Mouse (Mus musculus): ENCODE data around the gene Csrp3. TPM values are rescaled to one million over a fixed set of nuclear protein-coding genes. Genes with fewer than 3 reads are reported as not detected.

The Csrp3 gene
- total and polyA plus RNA-seq, 3 experiments = 0.17 to 0.81 TPM; not detected in 1

- Histone ChIP-seq H3K27ac (ENCODE audit: control insufficient read depth, low read depth, low read length) (no peak overlapping the region), H3K36me3 (ENCODE audit: control insufficient read depth in 1 of 2, insufficient read depth in 2 of 2, low read length in 2 of 2) (peaks cover 0 to 42% of the 10 kb centered on the region in 2 experiments; a peak in 2 of 4 replicates), H3K79me2 (ENCODE audit: control insufficient read depth, insufficient read depth, low read length, poor library complexity) (no peaks in the 10 kb centered on the region), H3K4me1 (ENCODE audit: control insufficient read depth in 1 of 2, insufficient read depth in 2 of 2, low read length in 2 of 2) (no peaks in the 10 kb centered on the region), H3K9me3 (replicated peaks; ENCODE audit: insufficient read depth, low read length) (no peaks in the 10 kb centered on the region), H3K9ac (ENCODE audit: control insufficient read depth, low read depth, low read length, poor library complexity, severe bottlenecking) (no peak overlapping the region), H3K27me3 (ENCODE audit: control insufficient read depth in 1 of 2, insufficient read depth in 2 of 2, low read length in 2 of 2) (no peaks in the 10 kb centered on the region), H3K4me3 (ENCODE audit: control insufficient read depth in 1 of 2, insufficient read depth in 1 of 2, low read depth in 2 of 2, low read length in 2 of 2) (no peak overlapping the region)
- TF ChIP-seq RCOR1 (IDR thresholded peaks at IDR 0.05; ENCODE audit: low read depth, low read length) (no peak), TBP (IDR thresholded peaks at IDR 0.05; ENCODE audit: low read depth, low read length) (no peak), SMC3 (IDR thresholded peaks at IDR 0.05; ENCODE audit: low read depth, low read length) (no peak), JUND (IDR thresholded peaks at IDR 0.05; ENCODE audit: low read depth, low read length) (no peak), ZKSCAN1 (IDR thresholded peaks at IDR 0.05; ENCODE audit: low read depth, low read length) (no peak), POLR2A (IDR thresholded peaks at IDR 0.05; ENCODE audit: control insufficient read depth in 1 of 2, insufficient read depth in 1 of 2, low read depth in 1 of 2, low read length in 2 of 2, poor library complexity in 1 of 2) (no peak), GABPA (IDR thresholded peaks at IDR 0.05; ENCODE audit: low read depth, low read length) (no peak), BHLHE40 (IDR thresholded peaks at IDR 0.05; ENCODE audit: borderline replicate concordance, low read depth, low read length) (no peak)
- DNase-seq (ENCODE audit: low read depth, low spot score) = no peak
Measured at GRCm38 (mm10) chr7:48806587-48806986, 41.2 kb downstream of the Csrp3 start.

GRCm38 (mm10) chr7:48803381-48803780, 44.5 kb downstream of the Csrp3 start:
- Histone ChIP-seq H3K27ac (ENCODE audit: control insufficient read depth, low read depth, low read length) (no peak overlapping the region), H3K79me2 (ENCODE audit: control insufficient read depth, insufficient read depth, low read length, poor library complexity) (no peaks in the 10 kb centered on the region), H3K9me3 (replicated peaks; ENCODE audit: insufficient read depth, low read length) (no peaks in the 10 kb centered on the region), H3K9ac (ENCODE audit: control insufficient read depth, low read depth, low read length, poor library complexity, severe bottlenecking) (no peak overlapping the region), H3K36me3 (ENCODE audit: control insufficient read depth in 1 of 2, insufficient read depth in 2 of 2, low read length in 2 of 2) (peaks cover 0 to 51% of the 10 kb centered on the region in 2 experiments; a peak in 2 of 4 replicates), H3K27me3 (ENCODE audit: control insufficient read depth in 1 of 2, insufficient read depth in 2 of 2, low read length in 2 of 2) (no peaks in the 10 kb centered on the region), H3K4me1 (ENCODE audit: control insufficient read depth in 1 of 2, insufficient read depth in 2 of 2, low read length in 2 of 2) (no peaks in the 10 kb centered on the region), H3K4me3 (ENCODE audit: control insufficient read depth in 1 of 2, insufficient read depth in 1 of 2, low read depth in 2 of 2, low read length in 2 of 2) (no peak overlapping the region)
- no peak for DNase-seq (ENCODE audit: low read depth, low spot score)
- TF ChIP-seq BHLHE40 (IDR thresholded peaks at IDR 0.05; ENCODE audit: borderline replicate concordance, low read depth, low read length) (no peak), E2F4 (IDR thresholded peaks at IDR 0.05; ENCODE audit: borderline replicate concordance, low read depth, low read length) (no peak), CHD1 (IDR thresholded peaks at IDR 0.05; ENCODE audit: low read depth, low read length) (no peak), ZMIZ1 (IDR thresholded peaks at IDR 0.05; ENCODE audit: low read depth, low read length) (no peak), TBP (IDR thresholded peaks at IDR 0.05; ENCODE audit: low read depth, low read length) (no peak), MXI1 (IDR thresholded peaks at IDR 0.05; ENCODE audit: low read depth, low read length) (no peak), POLR2A (IDR thresholded peaks at IDR 0.05; ENCODE audit: control insufficient read depth in 1 of 2, insufficient read depth in 1 of 2, low read depth in 1 of 2, low read length in 2 of 2, poor library complexity in 1 of 2) (no peak), MYC (IDR thresholded peaks at IDR 0.05; ENCODE audit: low read depth, low read length) (no peak), CTCF (IDR thresholded peaks at IDR 0.05 in 2 of 3, conservative IDR thresholded peaks at IDR 0.05 in 1 of 3; ENCODE audit: control insufficient read depth in 1 of 3, insufficient read depth in 1 of 3, low read depth in 2 of 3, low read length in 3 of 3, poor library complexity in 1 of 3, severe bottlenecking in 1 of 3) (no peak), KAT2A (conservative IDR thresholded peaks at IDR 0.05; ENCODE audit: low read depth, low read length) (no peak), ZC3H11A (IDR thresholded peaks at IDR 0.05; ENCODE audit: low read depth, low read length) (no peak), NELFE (IDR thresholded peaks at IDR 0.05; ENCODE audit: low read depth, low read length) (no peak), CHD2 (IDR thresholded peaks at IDR 0.05; ENCODE audit: low read length) (no peak), POLR2AphosphoS2 (IDR thresholded peaks at IDR 0.05; ENCODE audit: low read length) (no peak), HCFC1 (IDR thresholded peaks at IDR 0.05; ENCODE audit: low read depth, low read length) (no peak), JUND (IDR thresholded peaks at IDR 0.05; ENCODE audit: low read depth, low read length) (no peak)
